Mouse (Mus musculus) CH12.LX (cell line): ENCODE results near the gene Ctrb1.

ENCODE experiments used
- CTCF ChIP-seq, 2 experiments: IDR thresholded peaks in 1 of 2; conservative IDR thresholded peaks in 1 of 2; 2 replicates each; pipeline ENCODE4 v1.5.1; 2011 to 2012; ENCODE audit warnings: low read depth in 2 of 2, low read length in 2 of 2, improper control_type of control experiment in 1 of 2, inconsistent platforms in 1 of 2, mild to moderate bottlenecking in 1 of 2, moderate library complexity in 1 of 2
- KAT2A ChIP-seq: IDR thresholded peaks from 2 replicates; pipeline ENCODE4 v1.6.1; 2012; ENCODE audit warnings: low read length, improper control_type of control experiment, inconsistent platforms; ENCODE audit not compliant: insufficient replicate concordance
- NRF1 ChIP-seq: IDR thresholded peaks from 2 replicates; pipeline ENCODE4 v1.6.1; 2014; ENCODE audit warnings: low read depth, mild to moderate bottlenecking, inconsistent platforms, low read length, improper control_type of control experiment, moderate library complexity
- POLR2A ChIP-seq: IDR thresholded peaks from 2 replicates; pipeline ENCODE4 v1.6.1; 2011; ENCODE audit warnings: low read depth, mild to moderate bottlenecking, improper control_type of control experiment, low read length
- RCOR1 ChIP-seq: conservative IDR thresholded peaks from 2 replicates; pipeline ENCODE4 v1.6.1; 2012; ENCODE audit warnings: low read depth, mild to moderate bottlenecking, inconsistent platforms, low read length, improper control_type of control experiment
- SIN3A ChIP-seq: IDR thresholded peaks from 2 replicates; pipeline ENCODE4 v1.6.1; 2012; ENCODE audit warnings: low read length, improper control_type of control experiment, inconsistent platforms
- USF1 ChIP-seq: IDR thresholded peaks from 2 replicates; pipeline ENCODE4 v1.6.1; 2014; ENCODE audit warnings: low read depth, mild to moderate bottlenecking, inconsistent platforms, low read length, improper control_type of control experiment
- ZKSCAN1 ChIP-seq: IDR thresholded peaks from 2 replicates; pipeline ENCODE4 v1.6.1; 2012; ENCODE audit warnings: low read depth, inconsistent platforms, low read length, improper control_type of control experiment, borderline replicate concordance
- ZMIZ1 ChIP-seq: IDR thresholded peaks from 2 replicates; pipeline ENCODE4 v1.6.1; 2012; ENCODE audit warnings: low read depth, mild to moderate bottlenecking, inconsistent platforms, low read length, improper control_type of control experiment

DNA sequence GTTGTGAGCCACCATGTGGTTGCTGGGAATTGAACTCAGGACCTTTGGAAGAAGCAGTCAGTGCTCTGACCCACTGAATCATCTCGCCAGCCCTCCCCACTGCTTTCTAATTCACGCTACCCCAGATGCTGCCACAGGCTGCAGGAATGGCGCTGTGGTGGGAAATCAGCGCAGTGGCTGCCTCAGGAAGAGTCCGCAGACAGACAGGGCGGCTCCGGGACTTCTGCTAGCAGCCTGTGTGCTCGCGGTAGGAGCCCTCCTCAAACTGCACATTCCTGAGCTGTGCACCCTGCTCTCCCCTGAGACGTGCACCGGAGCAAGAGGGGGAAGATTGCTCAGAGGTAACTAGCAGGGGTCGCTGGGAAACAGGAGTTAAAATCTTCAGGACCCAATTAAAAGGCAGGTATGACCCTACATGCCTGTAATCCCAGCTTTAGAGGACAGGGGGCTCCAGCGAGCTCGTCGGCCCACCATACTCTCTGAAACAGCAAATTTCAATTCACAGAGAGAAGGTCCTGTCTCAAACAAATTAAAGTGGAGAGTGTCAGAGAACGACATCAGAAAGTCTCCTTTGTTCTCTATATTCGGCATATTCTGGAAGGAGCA lies 10.3 kb downstream of the Ctrb1 start:
- TF ChIP-seq ZKSCAN1 (no peak), RCOR1 (no peak), CTCF (conservative IDR thresholded peaks at IDR 0.05 in 1 of 2, IDR thresholded peaks at IDR 0.05 in 1 of 2; ENCODE audit: low read depth in 2 of 2, low read length in 2 of 2) (peak in 1 of 2 experiments; percentile 38; a peak in 2 of 4 replicates), ZMIZ1 (no peak), KAT2A (no peak), POLR2A (no peak), USF1 (no peak), SIN3A (no peak), NRF1 (no peak)
